Mouse (Mus musculus) Patski (cell line): ENCODE results near the gene Ptpdc1. TPM values are rescaled to one million over a fixed set of nuclear protein-coding genes. Genes with fewer than 3 reads are reported as not detected.

Source experiments
- ATAC-seq: fragments of 100-300 bp; one replicate; pipeline ENCODE4 v1.8.0; 2021
- CTCF ChIA-PET: fragments of 350-600 bp; sonication (Branson Sonifier 250); formaldehyde crosslinking; loops from one replicate; lab custom pipeline; 2022; ENCODE audit warnings: inconsistent platforms; lab: Charles Lee
- POLR2A ChIA-PET: fragments of 350-600 bp; sonication (Branson Sonifier 250); formaldehyde crosslinking; loops from one replicate; lab custom pipeline; 2022; ENCODE audit warnings: antibody characterized with exemption, inconsistent platforms; lab: Charles Lee
- DNase-seq: peaks from one replicate; pipeline ENCODE4 v3.0.0-alpha.2; 2011; ENCODE audit warnings: low read depth, low spot score
- H3K27me3 ChIP-seq: fragments of 371-371 bp; one replicate; pipeline ENCODE4 v1.5.1; 2021
- CTCF ChIP-seq: fragments of 100-300 bp; IDR thresholded peaks from one replicate; pipeline ENCODE4 v1.5.1; 2021
- in situ Hi-C: fragments of 300-500 bp; cut with MboI; formaldehyde crosslinking; loops from 3 replicates; pipeline ENCODE4 v1.11.1; 2018; ENCODE audit warnings: low pct_unique_long_range_greater_than_20kb, mixed read lengths
- polyA plus RNA-seq: library from polyadenylated mRNA; unstranded; gene quantifications from one replicate; pipeline ENCODE4 v1.2.3, GENCODE M21; 2021

Gene Ptpdc1
- polyA plus RNA-seq, 1 experiment from 2014 or later = 8.9 TPM

DNA sequence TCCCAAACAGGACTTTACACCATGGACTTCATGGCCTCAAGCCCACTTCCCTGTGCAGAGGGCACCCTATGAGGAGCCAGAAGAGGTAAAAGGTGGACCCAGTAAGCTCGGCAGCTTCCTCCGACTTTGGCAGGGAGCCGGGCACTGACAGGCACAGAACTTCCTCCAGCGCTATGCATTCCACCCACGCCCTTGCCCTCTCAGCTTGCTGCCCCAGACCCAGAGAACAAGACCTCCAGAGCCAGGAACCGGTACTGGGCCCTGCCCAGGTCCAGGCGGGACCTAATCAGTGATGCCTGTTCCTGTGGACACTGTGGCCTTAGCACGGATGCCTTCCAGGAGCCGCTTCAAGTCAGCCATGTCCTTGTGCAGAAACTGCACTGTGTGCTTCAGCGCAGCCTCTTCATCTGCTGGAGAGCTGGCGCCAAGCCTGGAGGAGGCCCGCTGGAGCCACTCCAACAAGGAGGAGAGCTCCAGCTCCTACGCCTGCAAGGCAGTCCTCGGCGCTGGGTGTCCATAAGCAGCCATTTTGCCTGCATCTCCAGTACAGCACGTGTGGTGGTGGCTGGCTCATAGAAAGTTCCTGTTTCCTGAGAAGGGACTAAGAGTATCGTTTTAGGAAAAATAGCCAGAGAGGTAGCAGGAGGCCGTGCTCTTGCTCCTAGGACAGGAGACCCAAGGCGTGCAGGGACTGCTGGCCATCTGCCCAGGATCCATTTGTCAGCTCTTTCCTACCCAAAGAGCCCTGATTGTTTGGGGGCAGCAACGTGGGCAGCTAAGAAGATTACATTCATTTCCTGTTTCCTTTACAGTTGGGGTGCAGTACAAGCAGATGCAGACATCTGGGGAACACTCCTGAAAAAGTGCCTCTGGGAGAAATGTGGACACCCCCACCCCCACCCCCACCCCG is 73.0 kb downstream of the Ptpdc1 start:
- TF ChIP-seq CTCF = no peak
- ATAC-seq = no peak
- POLR2A ChIA-PET = no interaction called here
- H3K27me3 ChIP-seq = no peaks in the 10 kb centered on the region
- DNase-seq = no peak
- in situ Hi-C loops = no loop called here
- CTCF ChIA-PET = interaction anchor here (0.7 to 1.6 kb wide), 2 partner anchors 9 to 24 kb away, joined by 3 to 5 read pairs; no protein-coding TSS in a partner anchor

DNA sequence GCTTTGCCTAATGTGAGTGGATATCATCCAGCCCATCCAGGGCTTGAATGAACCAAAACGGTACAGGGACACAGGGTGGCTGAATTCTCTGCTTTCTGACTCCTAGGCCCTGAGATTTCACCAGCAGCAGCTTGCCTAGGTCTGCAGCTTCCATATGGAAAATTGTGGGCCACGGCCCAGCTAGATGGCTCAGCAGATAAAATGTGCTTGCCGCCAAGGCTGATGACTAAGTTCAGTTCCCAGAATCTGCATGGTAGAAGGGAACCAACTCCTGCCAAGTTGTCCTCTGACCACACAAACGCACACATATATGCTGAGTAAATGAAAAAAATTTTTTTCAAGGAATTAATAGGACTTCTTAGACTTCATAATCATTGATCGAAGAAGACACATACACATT is 77.2 kb downstream of the Ptpdc1 start:
- TF ChIP-seq CTCF = no peak
- ATAC-seq = no peak
- POLR2A ChIA-PET = no interaction called here
- no peak for DNase-seq
- CTCF ChIA-PET = no interaction called here
- H3K27me3 ChIP-seq = no peaks in the 10 kb centered on the region
- in situ Hi-C loops = no loop called here

DNA sequence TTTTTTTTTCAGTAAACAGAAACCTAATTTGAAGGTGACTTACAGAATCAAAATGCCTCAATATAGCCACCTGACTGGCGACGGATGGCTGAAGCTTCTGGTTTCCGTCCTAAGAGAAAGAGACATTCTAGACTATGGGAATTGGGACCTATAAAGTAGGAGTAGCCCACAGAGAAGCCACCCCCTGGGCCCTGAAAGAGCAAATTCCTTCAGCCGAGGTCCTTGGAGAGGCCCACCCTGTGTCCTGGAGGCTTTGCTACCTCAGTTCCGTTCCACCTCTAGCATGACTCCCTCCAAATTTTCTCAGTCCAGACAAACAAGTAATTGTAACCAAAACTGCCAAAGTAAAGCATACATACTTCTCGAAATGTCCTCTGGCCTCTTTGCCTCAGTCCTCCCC is 77.8 kb downstream of the Ptpdc1 start:
- no peak for TF ChIP-seq CTCF
- ChIA-PET POLR2A (no interaction called here), CTCF (interaction anchor here (0.5 kb wide), 1 partner anchor 1143 kb away, joined by 3 read pairs; no protein-coding TSS in a partner anchor)
- in situ Hi-C loops = no loop called here
- no peak for DNase-seq
- ATAC-seq = no peak
- no peaks in the 10 kb centered on the region for H3K27me3 ChIP-seq

DNA sequence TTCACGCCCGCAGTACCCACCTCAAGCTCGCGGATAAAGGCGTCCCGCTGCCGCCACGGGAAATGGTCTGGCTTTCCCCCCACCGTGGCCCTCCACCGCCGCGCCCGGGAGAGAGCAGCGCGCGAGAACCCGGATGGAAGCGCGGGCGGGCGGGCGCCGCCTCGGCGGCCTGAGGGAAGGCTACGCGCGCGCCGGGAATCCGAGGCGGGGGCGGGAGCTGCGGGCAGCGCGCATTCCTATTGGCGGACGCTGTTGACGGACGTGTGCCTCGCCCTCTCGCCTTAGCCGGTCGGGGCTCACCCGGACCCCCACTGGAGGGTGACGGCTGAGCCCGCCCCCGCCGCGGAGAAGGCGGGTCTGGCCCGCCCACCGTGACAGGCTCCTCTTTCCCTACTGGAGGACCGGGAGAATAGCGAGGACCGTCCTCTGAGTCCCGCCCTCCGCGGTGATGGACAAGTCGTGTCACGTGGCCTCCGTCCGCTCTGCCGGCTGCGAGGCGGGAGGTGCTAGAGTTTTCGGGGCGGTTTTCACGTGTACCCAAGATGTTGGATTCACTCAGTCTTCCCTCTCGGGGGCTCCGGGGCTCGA is 79.0 kb downstream of the Ptpdc1 start:
- DNase-seq = peak; percentile 72
- TF ChIP-seq CTCF = no peak
- ChIA-PET CTCF (interaction anchor here (1.1 kb wide), 1 partner anchor 12 kb away, joined by 3 read pairs; no protein-coding TSS in a partner anchor), POLR2A (interaction anchor here (0.6 to 1.5 kb wide), 4 partner anchors 13 to 622 kb away, joined by 3 to 9 read pairs (median 4); no protein-coding TSS in a partner anchor)
- in situ Hi-C loops = no loop called here
- peak; percentile 96 for ATAC-seq
- no peaks in the 10 kb centered on the region for H3K27me3 ChIP-seq

DNA sequence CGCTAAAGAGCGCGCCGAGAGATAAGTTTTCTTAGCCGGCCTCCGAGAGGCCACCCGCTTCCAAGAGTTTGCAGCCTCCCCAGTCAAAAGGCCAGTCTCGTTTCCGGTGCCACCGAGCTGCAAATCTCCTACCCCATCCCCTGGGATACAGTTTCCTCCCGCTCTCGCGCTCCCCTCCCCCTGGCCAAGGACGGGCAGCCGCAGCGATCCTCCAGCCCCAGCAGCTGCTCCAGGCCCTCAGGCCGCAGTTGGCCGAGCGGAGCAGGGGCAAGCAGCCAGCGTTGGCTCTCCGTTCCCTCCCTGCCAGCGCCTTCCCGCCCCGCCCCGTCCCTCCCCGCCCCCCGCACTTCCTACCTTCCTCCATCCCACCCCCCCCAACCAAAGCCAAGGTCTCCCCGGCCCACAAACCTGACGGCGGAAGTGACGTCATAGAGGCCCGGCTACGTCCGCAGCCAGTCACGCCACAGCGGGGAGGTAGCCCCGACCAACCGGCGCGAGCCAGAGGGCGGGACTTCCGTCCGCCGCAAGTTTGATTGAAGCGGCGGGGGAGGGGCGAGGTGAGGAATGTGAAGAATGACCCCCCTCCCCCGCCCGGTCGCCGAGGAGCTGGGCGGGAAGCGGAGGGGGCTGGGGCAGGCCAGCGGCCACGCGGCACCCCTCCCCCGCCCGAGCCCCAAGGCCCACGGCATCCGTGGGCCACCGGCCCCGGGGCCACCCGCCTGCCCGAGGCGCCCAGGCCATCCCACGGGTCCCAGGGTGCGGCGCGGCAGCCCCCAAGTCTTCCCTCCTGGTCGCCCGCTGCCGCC is 79.8 kb downstream of the Ptpdc1 start:
- ATAC-seq (peak; percentile 73), DNase-seq (peak; percentile 88)
- TF ChIP-seq CTCF = no peak
- ChIA-PET CTCF (interaction anchor here (1.1 to 1.8 kb wide), 2 partner anchors 12 to 26 kb away, joined by 3 read pairs; no protein-coding TSS in a partner anchor), POLR2A (interaction anchor here (1.0 to 1.5 kb wide), 3 partner anchors 12 to 20 kb away, joined by 3 to 9 read pairs (median 4); no protein-coding TSS in a partner anchor)
- in situ Hi-C loops = no loop called here
- no peaks in the 10 kb centered on the region for H3K27me3 ChIP-seq

DNA sequence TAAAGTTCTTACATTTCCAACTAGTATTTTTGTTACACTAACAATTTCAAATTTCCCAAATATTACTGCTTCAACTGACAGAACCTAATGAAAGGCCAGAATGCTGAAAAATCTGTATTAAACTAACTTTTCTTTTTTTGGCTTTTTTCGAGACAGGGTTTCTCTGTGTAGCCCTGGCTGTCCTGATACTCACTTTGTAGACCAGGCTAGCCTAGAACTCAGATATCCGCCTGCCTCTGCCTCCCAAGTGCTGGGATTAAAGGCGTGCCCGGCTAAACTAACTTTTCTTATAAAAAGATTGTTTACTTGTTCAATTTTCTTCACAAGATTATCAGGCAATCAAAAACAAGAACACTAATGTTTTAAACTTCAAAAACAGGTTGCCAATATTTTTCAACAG is 80.6 kb downstream of the Ptpdc1 start:
- in situ Hi-C loops = no loop called here
- no peak for TF ChIP-seq CTCF
- CTCF ChIA-PET = interaction anchor here (1.8 to 3.7 kb wide), 2 partner anchors 16 to 27 kb away, joined by 3 to 12 read pairs; no protein-coding TSS in a partner anchor
- ATAC-seq (no peak), DNase-seq (no peak)
- H3K27me3 ChIP-seq = no peaks in the 10 kb centered on the region
- POLR2A ChIA-PET = no interaction called here

DNA sequence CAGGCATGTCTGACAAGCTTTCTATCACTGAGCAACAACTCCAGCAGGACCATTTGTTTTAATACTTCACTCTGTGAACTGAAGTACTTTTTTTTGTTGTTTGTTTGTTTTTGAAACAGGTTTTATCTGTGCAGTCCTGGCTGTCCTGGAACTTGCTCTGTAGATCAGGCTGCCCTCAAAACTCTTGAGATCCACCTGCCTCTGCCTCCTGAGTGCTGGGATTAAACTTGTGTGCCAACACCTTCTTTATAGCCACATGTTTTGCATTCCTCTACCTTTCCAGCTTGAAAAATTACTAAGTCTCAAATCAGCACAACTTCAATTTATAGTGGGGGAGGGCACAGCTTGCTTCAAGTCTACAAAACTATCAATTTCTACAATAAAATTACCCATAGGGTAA is 81.1 kb downstream of the Ptpdc1 start:
- in situ Hi-C loops = no loop called here
- POLR2A ChIA-PET = no interaction called here
- no peak for ATAC-seq
- CTCF ChIA-PET = interaction anchor here (1.8 to 3.7 kb wide), 2 partner anchors 15 to 27 kb away, joined by 3 to 12 read pairs; no protein-coding TSS in a partner anchor
- DNase-seq = no peak
- TF ChIP-seq CTCF = no peak
- no peaks in the 10 kb centered on the region for H3K27me3 ChIP-seq

DNA sequence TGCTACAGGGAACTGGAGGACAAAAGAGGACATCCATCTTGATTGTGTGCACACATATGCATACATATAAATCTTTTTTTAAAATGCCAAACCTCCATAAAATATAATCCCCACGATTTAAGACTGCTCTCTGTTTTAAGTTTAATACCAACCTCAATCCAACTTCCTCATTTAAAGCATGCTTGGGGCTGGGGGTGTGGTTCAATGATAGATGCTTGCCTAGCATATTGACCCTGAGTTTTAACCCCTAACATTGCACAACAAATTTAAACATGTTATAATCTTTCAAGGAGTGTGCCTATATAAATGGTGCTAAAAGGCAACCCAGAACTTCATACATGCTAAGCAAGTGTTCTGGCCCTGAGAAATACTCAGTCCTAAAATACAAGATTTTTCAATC is 85.0 kb downstream of the Ptpdc1 start:
- no peaks in the 10 kb centered on the region for H3K27me3 ChIP-seq
- DNase-seq (no peak), ATAC-seq (no peak)
- TF ChIP-seq CTCF = no peak
- CTCF ChIA-PET = interaction anchor here (1.0 to 2.5 kb wide), 2 partner anchors 11 to 31 kb away, joined by 3 to 7 read pairs; no protein-coding TSS in a partner anchor
- in situ Hi-C loops = no loop called here
- POLR2A ChIA-PET = no interaction called here

DNA sequence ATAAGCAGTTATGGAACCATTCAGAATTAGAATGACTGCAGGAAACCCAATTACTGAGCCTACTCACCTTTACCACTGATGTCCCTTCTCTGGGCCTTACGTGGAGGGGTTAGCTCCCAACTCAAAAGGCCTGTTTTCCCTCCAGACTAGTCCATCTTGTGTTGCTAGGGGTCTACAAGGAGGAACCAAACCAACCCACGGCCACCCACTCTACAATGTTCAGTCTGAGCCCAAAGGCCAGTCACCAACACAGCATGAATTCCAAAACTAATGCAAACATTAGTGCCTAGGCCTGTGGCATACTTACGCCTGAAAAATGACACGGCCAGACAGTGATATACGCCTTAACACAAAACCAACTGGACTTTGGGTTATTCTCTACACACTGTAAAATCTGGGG is 92.0 kb downstream of the Ptpdc1 start:
- in situ Hi-C loops = loop anchor here (5.0 kb wide), 1 partner anchor 39 kb away; no protein-coding TSS in a partner anchor
- CTCF ChIA-PET = interaction anchor here (0.9 to 3.3 kb wide), 3 partner anchors 9 to 107 kb away, joined by 3 to 14 read pairs (median 4); no protein-coding TSS in a partner anchor
- no peaks in the 10 kb centered on the region for H3K27me3 ChIP-seq
- ATAC-seq = no peak
- POLR2A ChIA-PET = interaction anchor here (1.1 to 1.4 kb wide), 2 partner anchors 10 to 13 kb away, joined by 3 read pairs; no protein-coding TSS in a partner anchor
- DNase-seq = no peak
- TF ChIP-seq CTCF = no peak
